19 mouse cellular contexts compared by ENCODE assay signal in genomic region chr19:15095054-15095453, GRCm38 (mm10).
"Had no signal": no experiment of that assay in that cellular context is flagged by ENCODE, and none has a peak within 500 bp of the region (broad histone marks: within the 10 kb centered on the region; RNA-seq: fewer than 3 reads in every experiment).

No protein-coding gene starts in this region.

- DNase-seq: gastrocnemius, postnatal 14 days; gastrocnemius, postnatal 36 days; heart, adult 11 months; heart, adult 2 months; heart, postnatal 14 days; heart, postnatal 36 days; kidney, adult 18-20 months; kidney, adult 8-10 months; kidney, postnatal 10 days; kidney, postnatal 25 days; kidney, postnatal 4 days; layer of hippocampus, adult 9-11 months; layer of hippocampus, postnatal 36 days; left cerebral cortex, postnatal 4 days had no signal

- ATAC-seq: hindbrain, embryonic 16.5 days; inflammation-experienced regulatory T-cells, adult 6 months; intestine, embryonic 15.5 days; intestine, postnatal 0 days; liver, embryonic 12.5 days had no signal
